Mouse (Mus musculus): ENCODE measurements around the gene Dennd6a.
"Not testable (repeated sequence)": the region's sequence is repeated elsewhere in the genome, so short reads cannot be mapped to it uniquely, and the experiment has no call there.

Dennd6a gene

GRCm38 (mm10) chr14:26573556-26573955 lies at the start of gene Dennd6a:
Gene Dennd6a, plus strand, starts transcription at chr14:26573856.
- DNase-seq (ENCODE audit: low read depth, low spot score), result not testable (repeated sequence)

GRCm38 (mm10) chr14:26525955-26526354 lies 47.7 kb upstream of the Dennd6a start:
- DNase-seq (ENCODE audit: low read depth, low spot score), result peak; percentile 57

GRCm38 (mm10) chr14:26528296-26528695 lies 45.4 kb upstream of the Dennd6a start:
- DNase-seq (ENCODE audit: low read depth, low spot score), result no peak

- DNase-seq (ENCODE audit: low read depth, low spot score), result no peak
Observed at GRCm38 (mm10) chr14:26530350-26530749, 43.3 kb upstream of the Dennd6a start.

- DNase-seq (ENCODE audit: low read depth, low spot score), result no peak
Observed at GRCm38 (mm10) chr14:26531410-26532313, 42.0 kb upstream of the Dennd6a start.

GRCm38 (mm10) chr14:26532752-26533151 lies 40.9 kb upstream of the Dennd6a start:
- no peak for DNase-seq (ENCODE audit: low read depth, low spot score)

- no peak for DNase-seq (ENCODE audit: low read depth, low spot score)
Observed at GRCm38 (mm10) chr14:26533267-26533666, 40.4 kb upstream of the Dennd6a start.

- DNase-seq (ENCODE audit: low read depth, low spot score), result peak; percentile 59
Observed at GRCm38 (mm10) chr14:26533821-26534756, 39.6 kb upstream of the Dennd6a start.

GRCm38 (mm10) chr14:26534757-26535479 lies 38.7 kb upstream of the Dennd6a start, which contains the start of gene Slmap:
Gene Slmap, minus strand, starts transcription at chr14:26534931.
- peak; percentile 99 for DNase-seq (ENCODE audit: low read depth, low spot score)

- no peak for DNase-seq (ENCODE audit: low read depth, low spot score)
Observed at GRCm38 (mm10) chr14:26539241-26539640, 34.4 kb upstream of the Dennd6a start.

- DNase-seq (ENCODE audit: low read depth, low spot score), result no peak
Observed at GRCm38 (mm10) chr14:26540577-26540976, 33.1 kb upstream of the Dennd6a start.

GRCm38 (mm10) chr14:26542136-26542535 lies 31.5 kb upstream of the Dennd6a start:
- no peak for DNase-seq (ENCODE audit: low read depth, low spot score)

GRCm38 (mm10) chr14:26547516-26548488 lies 25.9 kb upstream of the Dennd6a start:
- DNase-seq (ENCODE audit: low read depth, low spot score), result no peak

- DNase-seq (ENCODE audit: low read depth, low spot score), result no peak
Observed at GRCm38 (mm10) chr14:26550712-26551111, 22.9 kb upstream of the Dennd6a start.

GRCm38 (mm10) chr14:26552441-26552840 lies 21.2 kb upstream of the Dennd6a start:
- no peak for DNase-seq (ENCODE audit: low read depth, low spot score)

- no peak for DNase-seq (ENCODE audit: low read depth, low spot score)
Observed at GRCm38 (mm10) chr14:26552853-26553252, 20.8 kb upstream of the Dennd6a start.

GRCm38 (mm10) chr14:26557581-26557980 lies 16.1 kb upstream of the Dennd6a start:
- DNase-seq (ENCODE audit: low read depth, low spot score), result peak; percentile 70

- DNase-seq (ENCODE audit: low read depth, low spot score), result no peak
Observed at GRCm38 (mm10) chr14:26558536-26558935, 15.1 kb upstream of the Dennd6a start.

GRCm38 (mm10) chr14:26562247-26562646 lies 11.4 kb upstream of the Dennd6a start:
- no peak for DNase-seq (ENCODE audit: low read depth, low spot score)

GRCm38 (mm10) chr14:26569880-26570279 lies 3.8 kb upstream of the Dennd6a start:
- DNase-seq (ENCODE audit: low read depth, low spot score), result no peak

All from ZHBTc4 (cell line).